Mouse (Mus musculus): ENCODE measurements around the gene Rcor1. TPM values are rescaled to one million over a fixed set of nuclear protein-coding genes. Genes with fewer than 3 reads are reported as not detected.

The Rcor1 gene
- total RNA-seq, 2 experiments from 2014 or later, result 14.3 to 19.4 TPM

- peak; percentile 85 for DNase-seq
These were observed 125.2 kb downstream of the Rcor1 start for GRCm38 (mm10) chr12:111164310-111164751.

GRCm38 (mm10) chr12:111165146-111165812 lies 126.1 kb downstream of the Rcor1 start:
- peak; percentile 44 for DNase-seq

Other genes starting within 250 kb of the Rcor1 start
- gene Mok, start 198.4 kb upstream of the Rcor1 start, total RNA-seq (2021), result under 1 TPM; 0.21 to 0.25 TPM
- 1 to 10 TPM; 5.0 to 6.4 TPM for gene Zfp839, start 189.1 kb upstream of the Rcor1 start, total RNA-seq (2021)
- 10 to 100 TPM; 33.0 to 34.6 TPM for gene Cinp, start 150.2 kb upstream of the Rcor1 start, total RNA-seq (2021)
- gene Tecpr2, start 150.1 kb upstream of the Rcor1 start, total RNA-seq (2021), result 1 to 10 TPM; 2.6 to 3.3 TPM
- 100 to 1,000 TPM in 1 of 2 experiments, 10 to 100 TPM in 1; 20.3 to 102 TPM for gene Ankrd9, start 60.3 kb upstream of the Rcor1 start, total RNA-seq (2021)
- 10 to 100 TPM; 20.6 to 26.6 TPM for gene Traf3, start 127.0 kb downstream of the Rcor1 start, total RNA-seq (2021)
- gene 4930595D18Rik, start 145.1 kb downstream of the Rcor1 start, total RNA-seq (2021), result under 1 TPM; 0.31 to 0.45 TPM
- under 1 TPM in 1 of 2 experiments, not detected in 1; 0.34 TPM for gene Amn, start 231.7 kb downstream of the Rcor1 start, total RNA-seq (2021)

Measured in gastrocnemius, postnatal 10 days (tissue).